Mouse (Mus musculus) forebrain, embryonic 16.5 days (tissue): ENCODE results near the gene Ccnd3. TPM values are rescaled to one million over a fixed set of nuclear protein-coding genes. Genes with fewer than 3 reads are reported as not detected.
"Not testable (repeated sequence)": the region's sequence is repeated elsewhere in the genome, so short reads cannot be mapped to it uniquely, and the experiment has no call there.

Source experiments
- ATAC-seq: fragments of 200-750 bp; cut with Nextera tagmentation; 2 replicates; pipeline ENCODE4 v1.8.0; 2017; ENCODE audit warnings: mild to moderate bottlenecking, moderate library complexity
- H3K27ac ChIP-seq: fragments of 300-500 bp; sonication (generic); 2 replicates; pipeline ENCODE4 v1.5.1; 2014; ENCODE audit warnings: low read length, control low read depth
- H3K27me3 ChIP-seq: fragments of 300-500 bp; sonication (generic); replicated peaks from 2 replicates; pipeline ENCODE4 v1.6.1; 2014; ENCODE audit warnings: low read length; ENCODE audit not compliant: control insufficient read depth, insufficient read depth
- H3K36me3 ChIP-seq: fragments of 300-500 bp; sonication (generic); 2 replicates; pipeline ENCODE4 v1.6.1; 2014; ENCODE audit not compliant: control insufficient read depth, insufficient read depth
- H3K4me1 ChIP-seq: fragments of 300-500 bp; sonication (generic); replicated peaks from 2 replicates; pipeline ENCODE4 v1.6.1; 2014; ENCODE audit warnings: low read length; ENCODE audit not compliant: control insufficient read depth, insufficient read depth
- H3K4me2 ChIP-seq: fragments of 300-500 bp; sonication (generic); 2 replicates; pipeline ENCODE4 v1.6.1; 2014; ENCODE audit warnings: mild to moderate bottlenecking, low read length, control low read depth
- H3K4me3 ChIP-seq: fragments of 300-500 bp; sonication (generic); replicated peaks from 2 replicates; pipeline ENCODE4 v1.5.1; 2014; ENCODE audit warnings: mild to moderate bottlenecking, low read length, control low read depth
- H3K9ac ChIP-seq: fragments of 300-500 bp; sonication (generic); replicated peaks from 2 replicates; pipeline ENCODE4 v1.6.1; 2014; ENCODE audit warnings: low read depth, low read length, control low read depth
- H3K9me3 ChIP-seq: fragments of 300-500 bp; sonication (generic); 2 replicates; pipeline ENCODE4 v1.6.1; 2016; ENCODE audit warnings: low read length; ENCODE audit not compliant: control insufficient read depth
- WGBS: fragments of 180-500 bp; shearing (Covaris S2); extraction: QIAGEN DNeasy Blood & Tissue Kit; methylation state at CpG from one replicate; pipeline ENCODE4 v1.1.7; 2014; 5-methylcytosine and 5-hydroxymethylcytosine counted together
- polyA plus RNA-seq: library from polyadenylated mRNA; unstranded; fragments of >200 nt; fragmentation: Nextera tagmentation; extraction: Ambion mirVana; gene quantifications from 2 replicates; pipeline ENCODE4 v1.2.1, GENCODE M21; 2015

Gene Ccnd3
- polyA plus RNA-seq, 1 experiment from 2014 or later, result 58.5 TPM

DNA sequence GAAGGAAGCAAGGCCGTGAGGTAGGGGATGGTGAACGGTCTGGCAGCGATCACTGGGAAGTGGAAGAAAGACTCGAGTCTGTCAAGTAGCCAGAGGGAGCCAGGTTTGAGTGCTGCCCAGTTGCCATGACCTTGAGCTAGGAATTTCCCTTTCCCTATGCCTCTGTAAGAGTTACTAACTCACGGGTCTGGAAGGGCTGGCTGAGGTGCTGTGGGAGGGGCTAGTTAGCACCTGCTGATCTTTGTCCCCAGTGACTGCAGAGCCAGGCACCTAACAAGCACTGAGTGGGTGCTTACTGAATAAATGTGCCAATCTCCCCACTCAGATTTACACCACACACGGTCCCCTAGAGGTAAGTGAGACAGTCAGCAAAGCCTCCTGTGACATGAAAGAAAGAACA is 11.2 kb upstream of the Ccnd3 start:
- 87% methylated on average over 6 of the region's 6 CpGs for WGBS
- no peak overlapping the region for H3K4me3 ChIP-seq
- ATAC-seq, result no peak
- no peaks in the 10 kb centered on the region for H3K9me3 ChIP-seq
- H3K27me3 ChIP-seq, result no peaks in the 10 kb centered on the region
- H3K36me3 ChIP-seq, result peaks cover 28% of the 10 kb centered on the region
- no peak overlapping the region for H3K27ac ChIP-seq
- no peaks in the 10 kb centered on the region for H3K4me1 ChIP-seq
- no peak overlapping the region for H3K4me2 ChIP-seq
- H3K9ac ChIP-seq, result no peak overlapping the region

DNA sequence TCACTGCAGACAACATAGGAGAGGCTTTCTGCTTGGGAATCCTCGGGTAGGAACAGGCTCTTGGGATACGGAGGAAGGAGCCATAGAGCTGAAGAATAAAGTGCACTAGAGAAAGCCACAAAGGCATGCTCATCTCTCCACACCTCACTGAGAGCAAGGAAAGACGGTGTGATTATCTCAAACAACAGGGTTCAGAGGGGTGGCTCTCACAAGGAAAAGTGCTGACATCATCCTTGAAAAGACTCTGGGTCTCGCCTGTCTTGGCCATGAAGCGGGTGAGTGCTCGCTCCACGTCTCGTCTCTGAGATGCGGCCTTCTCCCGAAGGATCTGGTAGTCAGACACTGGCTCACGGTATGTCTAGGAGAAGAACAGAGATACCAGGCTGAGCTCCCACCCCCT is 10.7 kb upstream of the Ccnd3 start:
- Histone ChIP-seq H3K27ac (no peak overlapping the region), H3K9me3 (no peaks in the 10 kb centered on the region), H3K4me3 (no peak overlapping the region), H3K4me2 (no peak overlapping the region), H3K27me3 (no peaks in the 10 kb centered on the region), H3K4me1 (no peaks in the 10 kb centered on the region), H3K36me3 (peaks cover 28% of the 10 kb centered on the region), H3K9ac (no peak overlapping the region)
- ATAC-seq, result no peak
- WGBS, result 90% methylated on average over 11 of the region's 11 CpGs

DNA sequence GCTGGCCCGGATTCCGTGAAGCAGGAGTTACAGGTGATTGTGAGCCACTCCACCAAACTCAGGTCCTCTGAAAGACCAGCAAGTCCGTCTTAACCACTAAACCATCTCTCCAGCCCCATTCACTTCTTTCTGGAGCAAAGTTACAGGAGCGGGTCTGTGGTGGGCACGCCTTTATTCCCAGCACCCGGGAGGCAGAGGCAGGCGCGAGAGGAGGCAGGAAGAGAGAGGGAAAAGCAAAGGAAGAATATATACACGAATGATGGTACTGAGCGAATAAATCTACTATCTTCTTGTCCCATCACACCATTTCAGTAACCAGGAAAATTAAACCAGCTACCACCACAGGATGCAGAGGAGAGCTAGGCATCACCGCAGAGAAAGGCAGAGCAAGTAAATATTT is 3.3 kb upstream of the Ccnd3 start:
- Histone ChIP-seq H3K27me3 (no peaks in the 10 kb centered on the region), H3K4me2 (peak overlapping the region; percentile 94), H3K4me3 (peak overlapping the region; percentile 94), H3K36me3 (no peaks in the 10 kb centered on the region), H3K4me1 (peaks cover 15% of the 10 kb centered on the region), H3K9ac (peak overlapping the region; percentile 78), H3K9me3 (no peaks in the 10 kb centered on the region), H3K27ac (no peak overlapping the region)
- WGBS, result 11% methylated on average over 11 of the region's 11 CpGs
- ATAC-seq, result no peak; the same call in 1 of the 2 replicates

DNA sequence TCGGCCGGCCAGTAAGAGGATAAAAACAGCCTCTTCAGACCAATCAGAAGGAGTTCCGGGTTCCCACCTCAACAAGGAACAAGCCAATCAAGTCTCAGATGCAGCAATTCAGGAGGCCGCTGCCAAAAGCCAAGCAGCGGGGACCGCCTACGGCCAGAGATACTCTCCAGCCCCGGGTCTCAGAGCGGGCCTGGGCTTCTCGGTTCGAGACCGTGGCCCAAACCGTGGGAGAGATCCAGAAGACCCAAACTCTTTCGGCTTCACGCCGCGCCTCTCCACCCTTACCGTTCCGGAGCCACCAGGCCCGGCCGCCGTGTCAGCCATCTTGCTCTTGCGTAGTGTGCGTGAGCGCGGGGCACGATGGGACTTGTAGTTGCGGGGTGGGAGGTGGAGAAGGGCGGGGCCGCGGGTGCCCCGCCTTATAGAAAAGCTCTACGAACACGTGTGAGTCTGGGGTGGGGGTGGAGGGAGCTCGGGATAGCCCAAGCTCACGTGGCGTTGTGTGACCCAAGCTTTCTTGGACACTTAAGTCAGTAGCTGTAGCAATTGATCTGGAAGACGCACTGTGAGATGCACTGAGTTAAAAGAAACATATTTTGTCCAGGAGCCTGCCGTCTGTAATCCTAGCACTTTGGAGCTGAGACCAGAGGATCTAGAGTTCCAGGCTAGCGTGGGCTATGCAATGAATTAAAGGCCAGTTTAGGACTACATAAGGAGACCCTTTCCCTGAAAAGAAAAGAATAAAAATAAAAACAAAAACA is 2.7 kb upstream of the Ccnd3 start, which contains the start of gene Taf8:
Taf8 (minus strand) TSS at position 347 of the 761 bp plus-strand sequence.
- Histone ChIP-seq H3K9me3 (no peaks in the 10 kb centered on the region), H3K4me2 (peak within 1 kb of the TSS; percentile 94), H3K27me3 (no peaks in the 10 kb centered on the region), H3K9ac (peak within 1 kb of the TSS; percentile 78), H3K4me1 (peaks cover 15% of the 10 kb centered on the region), H3K4me3 (peak within 1 kb of the TSS; percentile 94), H3K36me3 (no peaks in the 10 kb centered on the region), H3K27ac (peak within 1 kb of the TSS; percentile 66)
- peak; percentile 99 for ATAC-seq
- WGBS, result 2% methylated on average over 40 of the region's 40 CpGs

DNA sequence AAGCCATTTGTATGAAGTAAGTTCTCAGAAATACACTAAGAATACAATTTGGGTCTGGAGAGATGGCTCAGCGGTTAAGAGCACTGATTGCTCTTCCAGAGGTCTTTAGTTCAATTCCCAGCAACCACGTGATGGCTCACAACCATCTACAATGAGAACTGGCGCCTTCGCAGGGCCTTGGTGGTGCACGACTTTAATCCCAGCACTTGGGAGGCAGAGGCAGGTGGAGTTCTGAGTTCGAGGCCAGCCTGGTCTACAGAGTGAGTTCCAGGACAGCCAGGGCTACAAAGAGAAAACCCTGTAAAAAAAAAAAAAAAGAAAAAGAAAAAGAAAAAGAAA is 2.2 kb upstream of the Ccnd3 start:
- not testable (repeated sequence) for H3K9ac ChIP-seq, H3K27me3 ChIP-seq, H3K4me3 ChIP-seq, ATAC-seq, H3K4me2 ChIP-seq, H3K36me3 ChIP-seq, H3K9me3 ChIP-seq, H3K27ac ChIP-seq
- H3K4me1 ChIP-seq, result peaks cover 15% of the 10 kb centered on the region
- WGBS, result 72% methylated on average over 6 of the region's 6 CpGs

DNA sequence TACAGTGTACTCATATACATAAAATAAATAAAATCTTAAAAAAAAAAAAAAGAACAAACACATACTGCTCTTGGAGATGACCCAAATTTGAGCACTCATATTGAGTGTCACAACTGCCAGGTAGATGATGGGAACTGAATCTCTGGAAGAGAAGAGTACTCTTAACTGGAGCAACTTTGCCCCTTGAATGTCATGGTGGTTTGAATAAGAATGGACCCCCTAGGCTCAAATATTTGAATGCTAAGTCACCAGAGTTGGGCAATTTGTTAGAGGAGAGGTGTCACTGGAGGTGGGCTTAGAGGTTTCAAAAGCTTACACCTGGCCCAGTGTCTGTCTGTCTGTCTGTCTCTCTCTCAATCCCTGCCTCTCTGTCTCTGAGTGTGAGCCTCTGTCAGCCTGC is 1.2 kb upstream of the Ccnd3 start:
- no peak for ATAC-seq
- no peaks in the 10 kb centered on the region for H3K27me3 ChIP-seq
- H3K36me3 ChIP-seq, result no peaks in the 10 kb centered on the region
- H3K9ac ChIP-seq, result no peak overlapping the region
- H3K4me3 ChIP-seq, result no peak overlapping the region
- no peaks in the 10 kb centered on the region for H3K9me3 ChIP-seq
- H3K4me2 ChIP-seq, result no peak overlapping the region
- H3K4me1 ChIP-seq, result peaks cover 15% of the 10 kb centered on the region
- H3K27ac ChIP-seq, result no peak overlapping the region

DNA sequence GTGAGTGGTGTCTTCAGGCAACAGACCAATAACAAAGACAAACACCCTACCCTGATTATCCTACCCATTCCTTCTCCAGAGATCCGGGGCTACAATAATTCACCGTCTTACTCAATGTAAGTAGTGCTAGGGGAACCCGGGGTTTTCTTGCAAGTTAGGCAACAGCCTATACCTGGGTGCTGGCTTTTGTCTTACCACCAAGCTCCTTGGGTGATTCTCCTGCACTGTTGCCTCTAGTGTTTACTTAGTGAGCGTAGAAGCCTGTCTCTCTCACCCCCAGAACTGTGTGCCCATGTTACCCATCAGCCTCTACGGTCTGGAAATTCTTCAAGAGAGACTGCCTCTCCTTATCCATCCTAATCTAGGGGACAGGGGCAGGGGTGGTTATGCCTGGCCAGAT is 623 bp upstream of the Ccnd3 start:
- no peak for ATAC-seq
- no peaks in the 10 kb centered on the region for H3K9me3 ChIP-seq
- no peaks in the 10 kb centered on the region for H3K27me3 ChIP-seq
- H3K4me1 ChIP-seq, result peaks cover 15% of the 10 kb centered on the region
- no peak overlapping the region for H3K27ac ChIP-seq
- H3K36me3 ChIP-seq, result no peaks in the 10 kb centered on the region
- H3K4me3 ChIP-seq, result no peak overlapping the region
- H3K9ac ChIP-seq, result no peak overlapping the region
- H3K4me2 ChIP-seq, result no peak overlapping the region; the same call in 1 of the 2 replicates
- WGBS, result 77% methylated on average over 5 of the region's 5 CpGs

DNA sequence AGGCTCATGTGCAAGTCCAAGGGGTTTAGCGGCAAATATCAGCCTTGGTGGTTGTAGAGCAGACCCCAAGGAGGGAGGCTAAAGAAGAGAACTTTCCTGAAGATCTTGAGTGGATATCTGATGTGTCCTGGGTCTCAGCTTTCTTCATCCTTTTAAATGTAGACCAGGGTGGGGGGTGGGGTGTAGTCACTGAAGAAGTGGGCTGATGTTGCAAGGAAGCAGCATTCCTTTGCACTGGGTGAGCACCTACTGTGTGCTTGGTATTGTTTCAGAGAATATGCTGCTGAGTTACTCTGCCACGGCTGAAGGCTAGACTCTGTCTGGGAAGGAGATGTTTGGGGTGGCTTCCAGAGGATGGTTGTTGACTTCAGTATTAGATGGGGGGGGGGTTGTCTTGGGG is 715 bp downstream of the Ccnd3 start:
- Histone ChIP-seq H3K4me1 (peaks cover 15% of the 10 kb centered on the region), H3K36me3 (no peaks in the 10 kb centered on the region), H3K9ac (no peak overlapping the region), H3K4me3 (no peak overlapping the region), H3K9me3 (no peaks in the 10 kb centered on the region), H3K4me2 (no peak overlapping the region), H3K27me3 (no peaks in the 10 kb centered on the region), H3K27ac (no peak overlapping the region)
- ATAC-seq, result no peak
- 60% methylated on average over 2 of the region's 2 CpGs for WGBS

DNA sequence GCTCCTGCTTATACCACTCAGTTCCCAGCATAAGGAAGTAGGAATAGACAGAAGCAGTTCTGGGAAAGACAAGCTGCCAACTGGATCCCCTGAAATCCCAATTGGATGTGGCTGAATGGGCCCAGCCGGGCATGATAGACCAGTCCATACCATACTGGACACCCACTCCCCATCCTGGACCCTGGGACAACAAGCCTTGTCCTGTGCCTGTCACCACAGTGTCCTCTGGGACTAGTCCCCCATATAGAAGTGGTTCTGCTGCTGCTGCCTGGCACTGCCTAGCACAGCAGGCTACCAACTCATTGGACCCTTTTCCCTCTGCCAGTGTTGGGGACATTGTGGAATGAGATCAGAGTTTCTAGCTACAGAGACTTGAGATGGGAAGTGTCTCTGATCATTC is 1.2 kb downstream of the Ccnd3 start:
- Histone ChIP-seq H3K9ac (no peak overlapping the region), H3K4me1 (peaks cover 12% of the 10 kb centered on the region), H3K9me3 (no peaks in the 10 kb centered on the region), H3K27ac (no peak overlapping the region), H3K4me2 (no peak overlapping the region), H3K4me3 (no peak overlapping the region), H3K27me3 (no peaks in the 10 kb centered on the region), H3K36me3 (no peaks in the 10 kb centered on the region)
- ATAC-seq, result no peak
- WGBS, result 87% methylated on average over 1 of the region's 1 CpGs

DNA sequence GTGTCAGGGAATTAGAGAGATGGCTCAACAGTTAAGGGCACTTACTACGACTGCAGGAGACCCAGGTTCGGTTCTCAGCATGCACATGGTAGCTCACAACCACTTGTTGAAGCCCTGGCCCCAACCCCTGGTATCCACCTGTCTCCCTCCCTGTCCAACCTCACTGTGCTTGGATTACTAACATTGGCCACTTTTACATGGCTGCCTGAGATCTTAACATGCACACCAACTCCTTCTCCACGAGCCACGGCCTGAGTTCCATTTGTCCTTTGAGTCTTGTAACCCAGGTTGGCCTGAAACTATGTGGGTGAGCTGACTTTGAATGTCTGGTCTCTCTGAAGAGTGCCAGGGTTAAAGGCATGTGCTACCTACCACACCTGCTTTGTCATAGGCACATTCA is 1.8 kb downstream of the Ccnd3 start:
- Histone ChIP-seq H3K4me1 (peaks cover 6% of the 10 kb centered on the region), H3K4me3 (no peak overlapping the region), H3K27me3 (no peaks in the 10 kb centered on the region), H3K9ac (no peak overlapping the region), H3K36me3 (no peaks in the 10 kb centered on the region), H3K27ac (no peak overlapping the region), H3K4me2 (no peak overlapping the region), H3K9me3 (no peaks in the 10 kb centered on the region)
- 93% methylated on average over 4 of the region's 4 CpGs for WGBS
- ATAC-seq, result no peak
